Mouse (Mus musculus) bone marrow, adult 2 months (tissue): ENCODE measurements around the gene Pgd. TPM values are rescaled to one million over a fixed set of nuclear protein-coding genes. Genes with fewer than 3 reads are reported as not detected.

Experiments
- H3K27ac ChIP-seq: fragments of 200-500 bp; 2 replicates; pipeline ENCODE4 v1.5.1; 2012; ENCODE audit warnings: low read depth, mild to moderate bottlenecking, control low read depth, inconsistent platforms, low read length; ENCODE audit not compliant: control insufficient read depth, poor library complexity, insufficient read depth
- H3K4me1 ChIP-seq: fragments of 200-500 bp; 2 replicates; pipeline ENCODE4 v1.6.1; 2011; ENCODE audit warnings: low read length; ENCODE audit not compliant: control insufficient read depth, insufficient read depth
- H3K4me3 ChIP-seq: fragments of 200-500 bp; replicated peaks from 2 replicates; pipeline ENCODE3; 2011; ENCODE audit warnings: mild to moderate bottlenecking, low read depth, low read length, control low read depth; ENCODE audit not compliant: control insufficient read depth
- CTCF ChIP-seq: fragments of 200-500 bp; IDR thresholded peaks from 2 replicates; pipeline ENCODE4 v1.5.1; 2011; ENCODE audit warnings: low read length, control low read depth; ENCODE audit not compliant: control insufficient read depth, insufficient read depth
- POLR2A ChIP-seq: fragments of 200-500 bp; IDR thresholded peaks from 2 replicates; pipeline ENCODE4 v1.6.1; 2011; ENCODE audit warnings: low read depth, mild to moderate bottlenecking, control low read depth, low read length, borderline replicate concordance; ENCODE audit not compliant: control insufficient read depth
- WGBS: fragments of 180-500 bp; shearing (Covaris S2); methylation state at CpG from one replicate; pipeline ENCODE4 v1.1.7; 2018; 5-methylcytosine and 5-hydroxymethylcytosine counted together
- polyA plus RNA-seq: library from polyadenylated mRNA; stranded (reverse); fragments of >200 nt; gene quantifications from 2 replicates; pipeline ENCODE4 v1.2.4, GENCODE M21; 2011; ENCODE audit warnings: low replicate concordance; ENCODE audit not compliant: missing spikeins, insufficient read depth, insufficient read length

Gene Pgd
- polyA plus RNA-seq, 1 experiment, result 170 TPM

- no peak overlapping the region for H3K27ac ChIP-seq
- TF ChIP-seq CTCF (no peak), POLR2A (no peak)
- H3K4me1 ChIP-seq, result no peaks in the 10 kb centered on the region
- 82% methylated on average over 7 of the region's 7 CpGs for WGBS
- H3K4me3 ChIP-seq, result no peak overlapping the region
These were observed 24.5 kb upstream of the Pgd start for GRCm38 (mm10) chr4:149191103-149191502.

GRCm38 (mm10) chr4:149188563-149188962 is 22.0 kb upstream of the Pgd start:
- 87% methylated on average over 2 of the region's 2 CpGs for WGBS
- Histone ChIP-seq H3K27ac (no peak overlapping the region), H3K4me3 (no peak overlapping the region), H3K4me1 (no peaks in the 10 kb centered on the region)
- no peak for TF ChIP-seq CTCF
- no peak for TF ChIP-seq POLR2A

- TF ChIP-seq CTCF (peak; percentile 55), POLR2A (no peak)
- Histone ChIP-seq H3K4me1 (peaks cover 5% of the 10 kb centered on the region; the same call in 1 of the 2 replicates), H3K27ac (peak overlapping the region; percentile 54), H3K4me3 (no peak overlapping the region)
- 59% methylated on average over 4 of the region's 4 CpGs for WGBS
These were observed 16.2 kb upstream of the Pgd start for GRCm38 (mm10) chr4:149182755-149183154.

- Histone ChIP-seq H3K4me3 (peak overlapping the region; percentile 6), H3K4me1 (peaks cover 5% of the 10 kb centered on the region; the same call in 1 of the 2 replicates), H3K27ac (peak overlapping the region; percentile 54)
- WGBS, result 43% methylated on average over 7 of the region's 7 CpGs
- TF ChIP-seq POLR2A, result no peak
- no peak for TF ChIP-seq CTCF
These were observed 15.6 kb upstream of the Pgd start for GRCm38 (mm10) chr4:149182192-149182591.

GRCm38 (mm10) chr4:149179573-149179972 is 13.0 kb upstream of the Pgd start:
- no peak overlapping the region for H3K4me3 ChIP-seq
- H3K27ac ChIP-seq, result peak overlapping the region; percentile 59; the same call in 1 of the 2 replicates
- peaks cover 5% of the 10 kb centered on the region; the same call in 1 of the 2 replicates for H3K4me1 ChIP-seq
- WGBS, result 57% methylated on average over 4 of the region's 4 CpGs
- no peak for TF ChIP-seq POLR2A
- TF ChIP-seq CTCF, result no peak

- WGBS, result 42% methylated on average over 7 of the region's 7 CpGs
- TF ChIP-seq CTCF (no peak), POLR2A (no peak)
- Histone ChIP-seq H3K27ac (peak overlapping the region; percentile 46), H3K4me3 (no peak overlapping the region), H3K4me1 (peaks cover 5% of the 10 kb centered on the region; the same call in 1 of the 2 replicates)
These were observed 12.6 kb upstream of the Pgd start for GRCm38 (mm10) chr4:149179160-149179559.

GRCm38 (mm10) chr4:149178328-149178727 is 11.8 kb upstream of the Pgd start:
- TF ChIP-seq POLR2A (no peak), CTCF (no peak)
- H3K27ac ChIP-seq, result 0 out of 2 replicates have a peak overlapping the region, but pooled peaks have one; percentile 31
- H3K4me3 ChIP-seq, result no peak overlapping the region
- WGBS, result 78% methylated on average over 7 of the region's 7 CpGs
- H3K4me1 ChIP-seq, result peaks cover 7% of the 10 kb centered on the region; the same call in 1 of the 2 replicates

GRCm38 (mm10) chr4:149177046-149177445 is 10.5 kb upstream of the Pgd start:
- H3K27ac ChIP-seq, result no peak overlapping the region
- no peak overlapping the region for H3K4me3 ChIP-seq
- TF ChIP-seq POLR2A (no peak), CTCF (no peak)
- WGBS, result 75% methylated on average over 5 of the region's 5 CpGs
- peaks cover 5% of the 10 kb centered on the region for H3K4me1 ChIP-seq

GRCm38 (mm10) chr4:149176645-149177044 is 10.1 kb upstream of the Pgd start:
- WGBS, result 75% methylated on average over 6 of the region's 6 CpGs
- Histone ChIP-seq H3K4me1 (peaks cover 5% of the 10 kb centered on the region), H3K27ac (no peak overlapping the region), H3K4me3 (no peak overlapping the region)
- TF ChIP-seq CTCF (no peak), POLR2A (no peak)
